Mouse (Mus musculus) CH12.LX (cell line): Measurements from ENCODE around the gene Cd247. TPM values are rescaled to one million over a fixed set of nuclear protein-coding genes. Genes with fewer than 3 reads are reported as not detected.

ENCODE experiments used
- DNase-seq: peaks from one replicate; pipeline ENCODE4 v3.0.0-alpha.2; 2013; ENCODE audit errors: extremely low read depth
- H3K27ac ChIP-seq: 2 replicates; pipeline ENCODE4 v1.5.1; 2012; ENCODE audit warnings: low read depth, mild to moderate bottlenecking, control low read depth, moderate library complexity; ENCODE audit not compliant: insufficient read depth
- H3K27me3 ChIP-seq: replicated peaks from 2 replicates; pipeline ENCODE3; 2012; ENCODE audit warnings: inconsistent platforms
- H3K36me3 ChIP-seq, 2 experiments: replicated peaks in 1 of 2; 2 replicates each; pipeline versions ENCODE3 to v1.6.1; 2012; ENCODE audit warnings: inconsistent platforms in 1 of 2, low read length in 1 of 2, mild to moderate bottlenecking in 1 of 2, mixed read lengths in 1 of 2, moderate library complexity in 1 of 2; ENCODE audit not compliant: control insufficient read depth in 1 of 2, insufficient read depth in 1 of 2
- H3K4me1 ChIP-seq, 2 experiments: 2 replicates each; pipeline ENCODE4 v1.6.1; 2012; ENCODE audit warnings: inconsistent platforms in 1 of 2, moderate library complexity in 1 of 2; ENCODE audit not compliant: insufficient read depth in 2 of 2, control insufficient read depth in 1 of 2
- H3K4me2 ChIP-seq: 2 replicates; pipeline ENCODE4 v1.6.1; 2012; ENCODE audit warnings: low read depth, mild to moderate bottlenecking, control low read depth; ENCODE audit not compliant: poor library complexity, insufficient read depth, severe bottlenecking
- H3K4me3 ChIP-seq, 3 experiments: fragments of 150-350 bp in 1 of 3; sonication (generic) in 1 of 3; replicated peaks in 1 of 3; 2 replicates each; pipeline versions ENCODE3 to v1.5.1; 2011 to 2012; ENCODE audit warnings: low read depth in 2 of 3, low read length in 2 of 3, mild to moderate bottlenecking in 2 of 3, moderate library complexity in 2 of 3, control low read depth in 1 of 3, improper control_type of control experiment in 1 of 3, inconsistent platforms in 1 of 3, mixed read lengths in 1 of 3; ENCODE audit not compliant: poor library complexity in 1 of 3
- H3K79me2 ChIP-seq: replicated peaks from 2 replicates; pipeline ENCODE4 v1.6.1; 2012; ENCODE audit warnings: mild to moderate bottlenecking, moderate library complexity; ENCODE audit not compliant: control insufficient read depth, poor library complexity, insufficient read depth, severe bottlenecking; ENCODE audit errors: extremely low read depth
- H3K9ac ChIP-seq: 2 replicates; pipeline ENCODE4 v1.6.1; 2012; ENCODE audit warnings: low read depth, mild to moderate bottlenecking, control low read depth, moderate library complexity; ENCODE audit not compliant: insufficient read depth
- H3K9me3 ChIP-seq: replicated peaks from 2 replicates; pipeline ENCODE3; 2012; ENCODE audit warnings: low read length, inconsistent platforms, mixed read lengths
- BHLHE40 ChIP-seq: IDR thresholded peaks from 2 replicates; pipeline ENCODE4 v1.6.1; 2011; ENCODE audit warnings: mild to moderate bottlenecking, low read depth, low read length, improper control_type of control experiment
- EP300 ChIP-seq: IDR thresholded peaks from 2 replicates; pipeline ENCODE4 v1.6.1; 2011; ENCODE audit warnings: low read length, improper control_type of control experiment
- HCFC1 ChIP-seq: IDR thresholded peaks from 2 replicates; pipeline ENCODE4 v1.6.1; 2012; ENCODE audit warnings: low read depth, mild to moderate bottlenecking, inconsistent platforms, low read length, improper control_type of control experiment
- JUN ChIP-seq: IDR thresholded peaks from 2 replicates; pipeline ENCODE4 v1.6.1; 2011; ENCODE audit warnings: low read depth, mild to moderate bottlenecking, low read length, improper control_type of control experiment, moderate library complexity; ENCODE audit not compliant: insufficient read depth
- JUND ChIP-seq: conservative IDR thresholded peaks from 2 replicates; pipeline ENCODE4 v1.6.1; 2011; ENCODE audit warnings: low read depth, low read length, improper control_type of control experiment
- KAT2A ChIP-seq: IDR thresholded peaks from 2 replicates; pipeline ENCODE4 v1.6.1; 2012; ENCODE audit warnings: low read length, improper control_type of control experiment, inconsistent platforms; ENCODE audit not compliant: insufficient replicate concordance
- MXI1 ChIP-seq: IDR thresholded peaks from 2 replicates; pipeline ENCODE4 v1.6.1; 2011; ENCODE audit warnings: mild to moderate bottlenecking, low read depth, low read length, improper control_type of control experiment
- MYC ChIP-seq: IDR thresholded peaks from 2 replicates; pipeline ENCODE4 v1.6.1; 2011; ENCODE audit warnings: low read depth, mild to moderate bottlenecking, improper control_type of control experiment, low read length
- NELFE ChIP-seq: IDR thresholded peaks from 2 replicates; pipeline ENCODE4 v1.6.1; 2011; ENCODE audit warnings: low read depth, low read length, improper control_type of control experiment
- NRF1 ChIP-seq: IDR thresholded peaks from 2 replicates; pipeline ENCODE4 v1.6.1; 2014; ENCODE audit warnings: low read depth, mild to moderate bottlenecking, inconsistent platforms, low read length, improper control_type of control experiment, moderate library complexity
- POLR2AphosphoS2 ChIP-seq: IDR thresholded peaks from 2 replicates; pipeline ENCODE4 v1.6.1; 2011; ENCODE audit warnings: low read depth, low read length, improper control_type of control experiment
- RCOR1 ChIP-seq: conservative IDR thresholded peaks from 2 replicates; pipeline ENCODE4 v1.6.1; 2012; ENCODE audit warnings: low read depth, mild to moderate bottlenecking, inconsistent platforms, low read length, improper control_type of control experiment
- SMC3 ChIP-seq: IDR thresholded peaks from 2 replicates; pipeline ENCODE4 v1.6.1; 2011; ENCODE audit warnings: low read depth, low read length, improper control_type of control experiment
- UBTF ChIP-seq: IDR thresholded peaks from 2 replicates; pipeline ENCODE4 v1.6.1; 2012; ENCODE audit warnings: low read depth, mild to moderate bottlenecking, inconsistent platforms, low read length, improper control_type of control experiment, moderate library complexity
- USF1 ChIP-seq: IDR thresholded peaks from 2 replicates; pipeline ENCODE4 v1.6.1; 2014; ENCODE audit warnings: low read depth, mild to moderate bottlenecking, inconsistent platforms, low read length, improper control_type of control experiment
- USF2 ChIP-seq: conservative IDR thresholded peaks from 2 replicates; pipeline ENCODE4 v1.6.1; 2011; ENCODE audit warnings: low read depth, low read length, improper control_type of control experiment
- dilution Hi-C: fragments of 300-500 bp; cut with MboI; formaldehyde crosslinking; loops from 2 replicates; pipeline ENCODE4 v1.14.3; 2020; ENCODE audit warnings: low sequenced_read_pairs; ENCODE audit not compliant: extremely low pct_unique_long_range_greater_than_20kb, extremely low pct_ligation_motif_present
- in situ Hi-C: fragments of 300-500 bp; cut with MboI; formaldehyde crosslinking; loops from 3 replicates; pipeline ENCODE4 v1.14.3; 2019; ENCODE audit warnings: low sequenced_read_pairs, low pct_ligation_motif_present, low pct_unique_long_range_greater_than_20kb, mixed read lengths
- polyA plus RNA-seq: library from polyadenylated mRNA; unstranded; fragments of >175 nt; gene quantifications from 2 replicates; pipeline ENCODE4 v1.2.1, GENCODE M21; 2012; ENCODE audit warnings: low read depth; ENCODE audit not compliant: insufficient read length
- total RNA-seq, 2 experiments: library from RNA; depleted of rRNA; stranded (reverse); fragments of 300-350 nt in 1 of 2; fragments of >200 nt in 1 of 2; gene quantifications; 2 replicates each; pipeline ENCODE4 v1.2.3; 2012 to 2014

The Cd247 gene
- total and polyA plus RNA-seq, 3 experiments: 1.3 to 2.0 TPM; not detected in 1

DNA sequence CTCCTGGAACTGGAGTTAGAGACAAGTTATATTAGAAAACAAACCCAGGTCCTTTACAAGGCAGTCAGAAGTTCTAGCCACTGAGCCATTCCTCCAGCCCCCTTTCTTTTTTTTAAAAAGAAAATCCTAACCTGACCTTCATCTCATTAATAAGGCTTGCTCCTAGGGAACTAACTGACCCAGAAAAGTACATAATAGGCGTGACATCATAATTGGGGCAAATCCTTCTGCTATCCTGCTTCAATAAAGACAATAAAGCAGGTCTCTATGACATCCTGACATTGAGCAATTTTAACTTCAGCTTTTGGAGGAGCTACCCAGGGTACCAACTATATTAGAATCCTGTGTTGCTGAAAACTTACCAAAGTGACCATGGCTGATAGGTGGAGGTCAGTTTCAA lies 115.1 kb downstream of the Cd247 start:
- in situ Hi-C loops: no loop called here
- Histone ChIP-seq H3K4me2 (no peak overlapping the region), H3K36me3 (peaks cover 22 to 77% of the 10 kb centered on the region in 2 experiments), H3K9me3 (no peaks in the 10 kb centered on the region), H3K27ac (no peak overlapping the region), H3K4me1 (no peaks in the 10 kb centered on the region), H3K4me3 (no peak overlapping the region), H3K27me3 (no peaks in the 10 kb centered on the region), H3K9ac (no peak overlapping the region), H3K79me2 (no peaks in the 10 kb centered on the region)
- TF ChIP-seq KAT2A (no peak), NRF1 (no peak), MYC (no peak), UBTF (no peak), RCOR1 (no peak), SMC3 (no peak), HCFC1 (no peak), NELFE (no peak), POLR2AphosphoS2 (no peak), JUN (no peak), USF1 (no peak), BHLHE40 (no peak), MXI1 (no peak), EP300 (no peak), USF2 (no peak)
- no peak for DNase-seq
- dilution Hi-C loops: no loop called here

DNA sequence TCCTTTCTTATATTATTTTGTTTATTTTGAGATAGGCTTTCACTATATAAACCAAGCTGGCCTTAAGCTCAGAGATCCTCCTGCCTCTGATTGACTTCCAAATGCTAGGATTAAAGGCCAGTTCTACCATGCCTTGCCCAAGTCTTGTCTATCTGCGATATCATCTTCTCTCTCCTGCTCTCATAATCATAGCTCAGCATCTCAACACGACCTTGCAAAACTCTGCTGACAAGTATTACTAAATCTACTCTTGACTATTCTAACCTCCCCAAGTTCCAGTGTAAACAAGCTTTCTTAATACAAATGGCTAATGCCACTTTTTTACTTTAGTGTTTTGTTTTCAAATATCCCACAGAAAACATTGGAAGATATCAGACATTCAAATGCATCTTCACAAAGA lies 119.7 kb downstream of the Cd247 start:
- Histone ChIP-seq H3K36me3 (peaks cover 27 to 75% of the 10 kb centered on the region in 2 experiments), H3K4me2 (no peak overlapping the region), H3K79me2 (no peaks in the 10 kb centered on the region), H3K4me3 (no peak overlapping the region), H3K9ac (no peak overlapping the region), H3K4me1 (peaks cover 0 to 19% of the 10 kb centered on the region in 2 experiments; a peak in 2 of 4 replicates), H3K9me3 (no peaks in the 10 kb centered on the region), H3K27me3 (no peaks in the 10 kb centered on the region), H3K27ac (no peak overlapping the region)
- dilution Hi-C loops (no loop called here), in situ Hi-C loops (no loop called here)
- no peak for DNase-seq
- TF ChIP-seq JUND: no peak
